Mouse (Mus musculus) stomach, embryonic 14.5 days (tissue): ENCODE data around the gene Pon1. TPM values are rescaled to one million over a fixed set of nuclear protein-coding genes. Genes with fewer than 3 reads are reported as not detected.

Source experiments
- ATAC-seq: fragments of 200-750 bp; cut with Nextera tagmentation; 2 replicates; pipeline ENCODE4 v1.8.0; 2017; ENCODE audit warnings: low read depth, moderate TSS enrichment; ENCODE audit not compliant: insufficient number of reproducible peaks, insufficient read depth, low FRiP score
- H3K27ac ChIP-seq: fragments of 300-500 bp; sonication (generic); 2 replicates; pipeline ENCODE4 v1.5.1; 2014; ENCODE audit warnings: mild to moderate bottlenecking, low read length, moderate library complexity, mixed read lengths
- H3K27me3 ChIP-seq: fragments of 300-500 bp; sonication (generic); 2 replicates; pipeline ENCODE4 v1.6.1; 2014; ENCODE audit warnings: low read length, control low read depth, mixed read lengths; ENCODE audit not compliant: control insufficient read depth, insufficient read depth
- H3K36me3 ChIP-seq: fragments of 300-500 bp; sonication (generic); 2 replicates; pipeline ENCODE4 v1.6.1; 2014; ENCODE audit warnings: mild to moderate bottlenecking, control low read depth, low read length, moderate library complexity, mixed read lengths; ENCODE audit not compliant: control insufficient read depth, insufficient read depth
- H3K4me1 ChIP-seq: fragments of 300-500 bp; sonication (generic); 2 replicates; pipeline ENCODE4 v1.6.1; 2014; ENCODE audit warnings: low read length, control low read depth, mixed read lengths; ENCODE audit not compliant: control insufficient read depth, insufficient read depth
- H3K4me2 ChIP-seq: fragments of 300-500 bp; sonication (generic); replicated peaks from 2 replicates; pipeline ENCODE4 v1.6.1; 2014; ENCODE audit warnings: low read depth, low read length, control low read depth
- H3K4me3 ChIP-seq: fragments of 300-500 bp; sonication (generic); 2 replicates; pipeline ENCODE4 v1.5.1; 2014; ENCODE audit warnings: low read depth, low read length, control low read depth
- H3K9ac ChIP-seq: fragments of 300-500 bp; sonication (generic); replicated peaks from 2 replicates; pipeline ENCODE4 v1.6.1; 2014; ENCODE audit warnings: low read depth, mild to moderate bottlenecking, control low read depth, low read length, moderate library complexity, mixed read lengths
- H3K9me3 ChIP-seq: fragments of 300-500 bp; sonication (generic); 2 replicates; pipeline ENCODE4 v1.6.1; 2016; ENCODE audit warnings: low read depth, low read length, control low read depth; ENCODE audit not compliant: control insufficient read depth
- WGBS: fragments of 180-500 bp; shearing (Covaris S2); extraction: QIAGEN DNeasy Blood & Tissue Kit; methylation state at CpG from one replicate; pipeline ENCODE4 v1.1.7; 2014; 5-methylcytosine and 5-hydroxymethylcytosine counted together
- polyA plus RNA-seq: library from polyadenylated mRNA; unstranded; fragments of >200 nt; fragmentation: Nextera tagmentation; extraction: Ambion mirVana; gene quantifications from 2 replicates; pipeline ENCODE4 v1.2.1, GENCODE M21; 2014

Pon1 gene
- polyA plus RNA-seq, 1 experiment from 2014 or later: not detected

GRCm38 (mm10) chr6:5155313-5155927 is 38.3 kb downstream of the Pon1 start:
- Histone ChIP-seq H3K27me3 (no peaks in the 10 kb centered on the region), H3K27ac (no peak overlapping the region), H3K4me2 (no peak overlapping the region), H3K9ac (no peak overlapping the region), H3K4me3 (no peak overlapping the region), H3K36me3 (no peaks in the 10 kb centered on the region; the same call in 1 of the 2 replicates), H3K4me1 (no peaks in the 10 kb centered on the region), H3K9me3 (no peaks in the 10 kb centered on the region)
- 90% methylated on average over 1 of the region's 1 CpGs for WGBS
- peak; percentile 56; the same call in 1 of the 2 replicates for ATAC-seq

DNA sequence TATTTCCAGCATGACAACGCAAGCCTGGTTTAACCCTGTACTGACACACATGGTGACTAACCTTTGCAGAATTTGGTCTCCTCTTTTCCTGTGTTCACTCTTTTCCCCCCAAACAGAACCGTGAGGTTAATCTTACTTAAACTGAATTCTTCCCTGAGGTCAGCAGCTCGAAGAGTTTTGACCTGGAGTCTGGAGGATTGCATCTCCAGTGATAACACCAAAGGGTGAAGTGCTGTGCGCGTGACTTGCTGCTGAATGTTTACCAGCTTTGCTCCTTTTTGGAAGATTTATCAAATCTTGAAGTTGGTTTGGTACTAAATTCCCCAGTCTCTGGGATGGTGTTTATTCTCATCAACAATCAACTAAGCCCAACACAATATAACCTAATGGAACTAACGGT is 39.0 kb downstream of the Pon1 start:
- Histone ChIP-seq H3K4me3 (no peak overlapping the region), H3K4me2 (no peak overlapping the region), H3K27ac (no peak overlapping the region), H3K36me3 (no peaks in the 10 kb centered on the region; the same call in 1 of the 2 replicates), H3K9ac (no peak overlapping the region), H3K4me1 (no peaks in the 10 kb centered on the region), H3K27me3 (no peaks in the 10 kb centered on the region), H3K9me3 (no peaks in the 10 kb centered on the region)
- ATAC-seq: no peak
- WGBS: 79% methylated on average over 6 of the region's 6 CpGs

- no peak for ATAC-seq
- Histone ChIP-seq H3K27ac (no peak overlapping the region), H3K4me2 (no peak overlapping the region), H3K4me1 (no peaks in the 10 kb centered on the region), H3K36me3 (no peaks in the 10 kb centered on the region), H3K4me3 (no peak overlapping the region), H3K9me3 (no peaks in the 10 kb centered on the region), H3K27me3 (no peaks in the 10 kb centered on the region), H3K9ac (no peak overlapping the region)
- WGBS: 65% methylated on average over 2 of the region's 2 CpGs
Observed at GRCm38 (mm10) chr6:5152185-5152584, 41.6 kb downstream of the Pon1 start.

DNA sequence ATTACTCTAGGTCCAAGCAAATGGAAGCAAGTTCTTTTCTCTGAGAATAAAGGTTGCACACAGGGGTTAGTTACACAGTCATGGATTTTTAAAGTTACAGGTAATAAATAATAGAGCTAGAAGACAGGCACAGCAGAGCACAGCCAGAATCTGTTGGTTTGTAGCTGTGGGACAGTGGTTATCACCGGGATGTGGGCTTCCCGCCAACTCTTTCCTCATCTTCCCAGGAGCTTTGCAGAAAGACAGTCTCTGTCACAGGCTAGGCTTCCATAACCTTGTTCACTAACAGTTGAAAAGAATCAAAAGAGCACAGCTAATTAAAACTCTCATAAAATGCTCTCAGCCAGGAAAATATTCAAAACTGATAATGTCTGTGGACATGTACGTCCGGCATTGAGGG is 42.6 kb downstream of the Pon1 start:
- no peaks in the 10 kb centered on the region for H3K36me3 ChIP-seq
- H3K4me2 ChIP-seq: no peak overlapping the region
- no peak overlapping the region for H3K4me3 ChIP-seq
- H3K27ac ChIP-seq: no peak overlapping the region
- H3K9ac ChIP-seq: no peak overlapping the region
- no peaks in the 10 kb centered on the region for H3K27me3 ChIP-seq
- no peaks in the 10 kb centered on the region for H3K4me1 ChIP-seq
- no peak for ATAC-seq
- H3K9me3 ChIP-seq: no peaks in the 10 kb centered on the region
- 68% methylated on average over 4 of the region's 4 CpGs for WGBS

GRCm38 (mm10) chr6:5149941-5150340 is 43.8 kb downstream of the Pon1 start:
- no peak overlapping the region for H3K27ac ChIP-seq
- no peak overlapping the region for H3K9ac ChIP-seq
- 84% methylated on average over 2 of the region's 2 CpGs for WGBS
- no peak for ATAC-seq
- H3K4me1 ChIP-seq: no peaks in the 10 kb centered on the region
- H3K36me3 ChIP-seq: no peaks in the 10 kb centered on the region
- H3K9me3 ChIP-seq: no peaks in the 10 kb centered on the region
- no peak overlapping the region for H3K4me3 ChIP-seq
- H3K4me2 ChIP-seq: no peak overlapping the region
- no peaks in the 10 kb centered on the region for H3K27me3 ChIP-seq

- no peak overlapping the region for H3K27ac ChIP-seq
- no peak for ATAC-seq
- no peaks in the 10 kb centered on the region for H3K36me3 ChIP-seq
- no peaks in the 10 kb centered on the region for H3K27me3 ChIP-seq
- H3K9me3 ChIP-seq: no peaks in the 10 kb centered on the region
- H3K4me3 ChIP-seq: no peak overlapping the region
- no peak overlapping the region for H3K4me2 ChIP-seq
- no peaks in the 10 kb centered on the region for H3K4me1 ChIP-seq
- WGBS: 79% methylated on average over 13 of the region's 13 CpGs
- no peak overlapping the region for H3K9ac ChIP-seq
Observed at GRCm38 (mm10) chr6:5147488-5148142, 46.1 kb downstream of the Pon1 start.

DNA sequence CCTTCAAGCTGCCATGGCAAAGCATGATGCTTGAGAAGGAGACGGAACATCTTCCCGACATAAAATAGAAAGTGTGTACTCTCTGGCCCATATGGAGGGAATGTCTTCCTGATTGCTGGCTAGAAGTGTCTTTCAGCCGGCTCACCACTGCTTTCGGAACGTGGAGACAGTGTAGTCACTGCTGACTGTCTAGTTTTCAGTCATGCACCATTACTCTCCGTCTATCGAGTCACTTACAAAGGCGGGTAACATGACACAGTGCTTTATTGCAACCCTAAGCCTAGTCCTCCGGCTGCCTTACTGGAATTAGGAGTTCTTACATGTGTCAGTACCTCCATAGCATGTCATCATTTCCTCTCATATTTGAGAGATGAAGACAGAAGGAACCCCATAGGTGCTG is 54.1 kb downstream of the Pon1 start:
- Histone ChIP-seq H3K9me3 (no peaks in the 10 kb centered on the region), H3K4me2 (no peak overlapping the region), H3K9ac (no peak overlapping the region), H3K4me3 (no peak overlapping the region), H3K36me3 (0 out of 2 replicates have a peak, but pooled peaks cover 4% of the 10 kb centered on the region), H3K4me1 (no peaks in the 10 kb centered on the region), H3K27me3 (no peaks in the 10 kb centered on the region), H3K27ac (no peak overlapping the region)
- ATAC-seq: no peak
- WGBS: 90% methylated on average over 9 of the region's 9 CpGs

DNA sequence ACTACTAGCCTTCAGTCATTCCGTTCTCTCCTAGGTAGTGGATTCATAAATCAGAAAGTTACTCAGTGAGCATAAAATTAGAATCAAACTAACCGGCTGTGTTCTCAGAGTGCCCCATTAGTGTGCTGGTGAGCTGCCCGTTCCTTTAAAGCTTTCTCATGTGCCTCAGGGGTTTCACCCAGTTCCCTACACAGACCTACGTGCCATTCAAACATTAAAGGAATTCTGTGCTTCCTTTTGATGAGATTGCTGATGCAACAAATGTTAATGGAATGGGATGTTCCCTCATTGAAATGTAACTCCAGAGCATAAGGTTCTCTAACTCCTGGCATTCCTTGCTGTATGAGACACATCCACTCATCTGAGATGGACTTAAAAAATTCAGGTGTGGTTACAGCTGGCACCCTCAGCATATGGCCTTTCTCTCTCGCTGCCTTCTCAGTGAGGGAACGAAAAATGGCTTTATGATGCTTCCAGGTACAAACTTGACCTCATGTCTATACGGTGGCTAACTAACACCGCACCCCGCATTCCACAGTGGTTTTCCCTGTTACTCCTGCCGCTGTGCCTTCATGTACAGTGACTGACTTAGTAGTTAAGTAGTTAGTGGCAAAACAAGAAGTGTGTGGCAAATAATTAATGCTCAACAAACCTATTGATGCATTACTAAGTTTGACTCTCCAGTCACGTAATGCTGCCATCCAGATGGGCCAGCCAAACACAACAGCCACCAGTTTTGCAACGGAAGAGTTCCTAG is 54.7 kb downstream of the Pon1 start:
- Histone ChIP-seq H3K9me3 (no peaks in the 10 kb centered on the region), H3K4me2 (no peak overlapping the region), H3K4me1 (no peaks in the 10 kb centered on the region), H3K27me3 (no peaks in the 10 kb centered on the region), H3K27ac (no peak overlapping the region), H3K36me3 (0 out of 2 replicates have a peak, but pooled peaks cover 5% of the 10 kb centered on the region), H3K9ac (no peak overlapping the region), H3K4me3 (no peak overlapping the region)
- no peak for ATAC-seq
- WGBS: 89% methylated on average over 12 of the region's 12 CpGs
